Mouse (Mus musculus) heart, adult 2 months (tissue): Measurements from ENCODE around the gene Tmod1.

Source experiments
- CTCF ChIP-seq: fragments of 200-600 bp; IDR thresholded peaks from 2 replicates; pipeline ENCODE4 v1.8.1; 2022; ENCODE audit warnings: antibody characterized with exemption, mild to moderate bottlenecking, moderate library complexity
- EP300 ChIP-seq: fragments of 200-500 bp; IDR thresholded peaks from 2 replicates; pipeline ENCODE4 v1.6.1; 2011; ENCODE audit warnings: low read depth, low read length, control low read depth; ENCODE audit not compliant: insufficient read depth
- POLR2A ChIP-seq: fragments of 200-500 bp; IDR thresholded peaks from 2 replicates; pipeline ENCODE4 v1.6.1; 2011; ENCODE audit warnings: mild to moderate bottlenecking, low read depth, low read length, control low read depth; ENCODE audit not compliant: insufficient read depth

GRCm38 (mm10) chr4:46040594-46041192 is 2.0 kb downstream of the Tmod1 start:
- TF ChIP-seq CTCF, result peak; percentile 72
- peak; percentile 84 for TF ChIP-seq POLR2A
- 0 out of 2 replicates have a peak, but pooled peaks have one; percentile 23 for TF ChIP-seq EP300
